Mouse (Mus musculus) thymus, postnatal 25 days (tissue): ENCODE results near the gene Map3k3.
"Not testable (repeated sequence)": the region's sequence is repeated elsewhere in the genome, so short reads cannot be mapped to it uniquely, and the experiment has no call there.

Source experiments
- DNase-seq: peaks from one replicate; pipeline ENCODE4 v3.0.0; 2022

The Map3k3 gene

GRCm38 (mm10) chr11:106083708-106084701 lies at the start of gene Map3k3:
Gene Map3k3 (plus strand): TSS chr11:106084613.
- peak; percentile 99 for DNase-seq

- no peak for DNase-seq
These were observed 49.4 kb upstream of the Map3k3 start for GRCm38 (mm10) chr11:106034986-106035385.

- peak; percentile 100 for DNase-seq
These were observed 47.6 kb upstream of the Map3k3 start, which contains the start of gene Dcaf7 for GRCm38 (mm10) chr11:106036548-106037417. Gene Dcaf7 (plus strand): TSS chr11:106036872.

- DNase-seq: peak; percentile 31
These were observed 47.0 kb upstream of the Map3k3 start for GRCm38 (mm10) chr11:106037418-106037751.

- DNase-seq: no peak
These were observed 40.1 kb upstream of the Map3k3 start for GRCm38 (mm10) chr11:106044349-106044748.

GRCm38 (mm10) chr11:106045256-106045655 lies 39.2 kb upstream of the Map3k3 start:
- no peak for DNase-seq

- DNase-seq: no peak
These were observed 38.6 kb upstream of the Map3k3 start for GRCm38 (mm10) chr11:106045780-106046179.

- no peak for DNase-seq
These were observed 37.8 kb upstream of the Map3k3 start for GRCm38 (mm10) chr11:106046584-106046983.

- no peak for DNase-seq
These were observed 30.5 kb upstream of the Map3k3 start for GRCm38 (mm10) chr11:106053921-106054320.

- DNase-seq: no peak
These were observed 29.8 kb upstream of the Map3k3 start for GRCm38 (mm10) chr11:106054600-106054999.

GRCm38 (mm10) chr11:106055341-106055740 lies 29.1 kb upstream of the Map3k3 start:
- no peak for DNase-seq

- DNase-seq: peak; percentile 61
These were observed 27.5 kb upstream of the Map3k3 start for GRCm38 (mm10) chr11:106056819-106057491.

- no peak for DNase-seq
These were observed 26.4 kb upstream of the Map3k3 start for GRCm38 (mm10) chr11:106058020-106058419.

- no peak for DNase-seq
These were observed 23.9 kb upstream of the Map3k3 start for GRCm38 (mm10) chr11:106060549-106060948.

GRCm38 (mm10) chr11:106061311-106061710 lies 23.1 kb upstream of the Map3k3 start:
- DNase-seq: no peak

- DNase-seq: no peak
These were observed 20.7 kb upstream of the Map3k3 start for GRCm38 (mm10) chr11:106063756-106064155.

GRCm38 (mm10) chr11:106065073-106065922 lies 19.1 kb upstream of the Map3k3 start:
- DNase-seq: no peak

- peak; percentile 90 for DNase-seq
These were observed 18.4 kb upstream of the Map3k3 start, which contains the start of gene Taco1 for GRCm38 (mm10) chr11:106065923-106066571. Gene Taco1 (plus strand): TSS chr11:106066061.

GRCm38 (mm10) chr11:106066616-106067015 lies 17.8 kb upstream of the Map3k3 start:
- DNase-seq: not testable (repeated sequence)

GRCm38 (mm10) chr11:106073774-106074173 lies 10.6 kb upstream of the Map3k3 start:
- no peak for DNase-seq

- peak; percentile 78 for DNase-seq
These were observed 8.1 kb upstream of the Map3k3 start for GRCm38 (mm10) chr11:106076321-106076720.
